Mouse (Mus musculus) G1E (cell line): ENCODE results near the gene Cbfa2t3.

Source experiments
- CTCF ChIP-seq: IDR thresholded peaks from 2 replicates; pipeline ENCODE4 v1.5.1; 2012; ENCODE audit warnings: low read depth, low read length, inconsistent platforms, mixed read lengths
- GATA1 ChIP-seq: IDR thresholded peaks from 2 replicates; pipeline ENCODE4 v1.6.1; 2012; ENCODE audit warnings: borderline replicate concordance, low read length, inconsistent platforms, mixed read lengths
- GATA2 ChIP-seq: IDR thresholded peaks from 2 replicates; pipeline ENCODE4 v1.6.1; 2012; ENCODE audit warnings: low read depth, low read length, inconsistent platforms, borderline replicate concordance
- POLR2AphosphoS5 ChIP-seq: IDR thresholded peaks from 2 replicates; pipeline ENCODE4 v1.6.1; 2012; ENCODE audit warnings: low read depth, low read length, inconsistent platforms; ENCODE audit not compliant: insufficient replicate concordance
- TAL1 ChIP-seq: conservative IDR thresholded peaks from 2 replicates; pipeline ENCODE4 v1.6.1; 2012; ENCODE audit warnings: low read depth, low read length, inconsistent platforms, mixed read lengths

DNA sequence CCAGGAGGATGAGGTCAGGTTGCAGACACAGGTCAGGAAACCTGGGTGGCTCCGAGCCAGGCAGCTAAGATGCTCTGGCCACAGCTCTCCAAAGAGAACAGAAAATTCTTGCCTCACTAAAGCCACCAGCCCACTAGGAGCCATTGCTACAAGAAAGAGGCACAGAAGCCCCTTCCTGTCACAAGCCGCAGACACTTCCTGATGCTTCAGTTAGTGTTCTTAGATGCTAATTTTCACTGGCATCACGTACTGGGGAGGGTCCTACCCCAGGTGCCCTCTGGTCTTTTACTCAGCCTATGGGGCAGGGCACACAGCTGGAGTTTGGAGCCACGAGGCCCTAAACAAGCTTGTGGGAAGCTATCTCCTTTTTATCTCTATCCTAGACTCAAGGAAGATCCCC, 102.9 kb downstream of the Cbfa2t3 start:
- TF ChIP-seq CTCF: no peak
- no peak for TF ChIP-seq GATA1
- no peak for TF ChIP-seq TAL1
- no peak for TF ChIP-seq POLR2AphosphoS5
- TF ChIP-seq GATA2: no peak
